Mouse (Mus musculus) C2C12 (cell line): ENCODE measurements around the gene Tgm2.

Experiments used
- CTCF ChIP-seq: IDR thresholded peaks from one replicate; pipeline ENCODE4 v1.5.1; 2011; ENCODE audit not compliant: control insufficient read depth, insufficient read depth, insufficient read length
- MYOD1 ChIP-seq: IDR thresholded peaks from one replicate; pipeline ENCODE4 v1.6.1; 2011; ENCODE audit warnings: low read depth; ENCODE audit not compliant: control insufficient read depth, insufficient read length
- USF1 ChIP-seq: IDR thresholded peaks from one replicate; pipeline ENCODE4 v1.6.1; 2011; ENCODE audit warnings: low read depth, mild to moderate bottlenecking, control low read depth, moderate library complexity

GRCm38 (mm10) chr2:158179370-158180111, 33.3 kb upstream of the Tgm2 start:
- no peak for TF ChIP-seq CTCF
- TF ChIP-seq MYOD1 = no peak
- no peak for TF ChIP-seq USF1
